Mouse (Mus musculus) G1E (cell line): ENCODE results near the gene D16Ertd472e.

Source experiments
- CTCF ChIP-seq: IDR thresholded peaks from 2 replicates; pipeline ENCODE4 v1.5.1; 2012; ENCODE audit warnings: low read depth, low read length, inconsistent platforms, mixed read lengths
- GATA1 ChIP-seq: IDR thresholded peaks from 2 replicates; pipeline ENCODE4 v1.6.1; 2012; ENCODE audit warnings: borderline replicate concordance, low read length, inconsistent platforms, mixed read lengths
- GATA2 ChIP-seq: IDR thresholded peaks from 2 replicates; pipeline ENCODE4 v1.6.1; 2012; ENCODE audit warnings: low read depth, low read length, inconsistent platforms, borderline replicate concordance
- POLR2AphosphoS5 ChIP-seq: IDR thresholded peaks from 2 replicates; pipeline ENCODE4 v1.6.1; 2012; ENCODE audit warnings: low read depth, low read length, inconsistent platforms; ENCODE audit not compliant: insufficient replicate concordance
- TAL1 ChIP-seq: conservative IDR thresholded peaks from 2 replicates; pipeline ENCODE4 v1.6.1; 2012; ENCODE audit warnings: low read depth, low read length, inconsistent platforms, mixed read lengths

GRCm38 (mm10) chr16:78554911-78555648 lies 21.4 kb downstream of the D16Ertd472e start:
- no peak for TF ChIP-seq CTCF
- no peak for TF ChIP-seq POLR2AphosphoS5
- TF ChIP-seq GATA2: no peak
- TF ChIP-seq GATA1: no peak
- no peak for TF ChIP-seq TAL1
